Mouse (Mus musculus): ENCODE measurements around the gene Dlgap4.

GRCm38 (mm10) chr2:156576850-156577587, 36.5 kb upstream of the Dlgap4 start:
- TF ChIP-seq CTCF (IDR thresholded peaks at IDR 0.05; ENCODE audit: extremely low read depth, insufficient read depth, low read length): no peak
- TF ChIP-seq POLR2A (IDR thresholded peaks at IDR 0.05; ENCODE audit: extremely low read depth, insufficient read depth, low read length): no peak
